ENCODE assay signal across 16 mouse cellular contexts in genomic region chr19:28495926-28496325, GRCm38 (mm10).
"Had no signal": no experiment of that assay in that cellular context is flagged by ENCODE, and none has a peak within 500 bp of the region (broad histone marks: within the 10 kb centered on the region; RNA-seq: fewer than 3 reads in every experiment).

No protein-coding gene starts in this region.

- H3K4me1 ChIP-seq: limb, embryonic 12.5 days; liver, embryonic 13.5 days; lung, embryonic 15.5 days; megakaryocyte, embryonic 14.5 days; midbrain, embryonic 12.5 days had no signal

- H3K36me3 ChIP-seq: limb, embryonic 12.5 days; liver, embryonic 13.5 days; lung, embryonic 15.5 days; midbrain, embryonic 12.5 days had no signal

- H3K4me2 ChIP-seq: limb, embryonic 12.5 days; liver, embryonic 13.5 days; lung, embryonic 15.5 days; midbrain, embryonic 12.5 days had no signal

- H3K27ac ChIP-seq: left cerebral cortex, adult 2 months; limb, embryonic 12.5 days; liver, embryonic 13.5 days; lung, embryonic 15.5 days; macrophage; midbrain, embryonic 12.5 days; stomach, postnatal 0 days had no signal

- H3K27me3 ChIP-seq: limb, embryonic 12.5 days; liver, embryonic 13.5 days; lung, embryonic 15.5 days; megakaryocyte, embryonic 14.5 days; midbrain, embryonic 12.5 days had no signal

- ATAC-seq: liver, postnatal 0 days had no signal

- DNase-seq: kidney, adult 18-20 months; kidney, postnatal 10 days; kidney, postnatal 4 days; liver; liver, embryonic 13.5 days; liver, postnatal 0 days; lung, postnatal 14 days; thymus, adult 18-20 months; thymus, postnatal 14 days had no signal

- H3K4me3 ChIP-seq: left cerebral cortex, adult 2 months; limb, embryonic 12.5 days; liver, embryonic 13.5 days; lung, embryonic 15.5 days; megakaryocyte, embryonic 14.5 days; midbrain, embryonic 12.5 days had no signal

- H3K9me3 ChIP-seq: limb, embryonic 12.5 days; liver, embryonic 13.5 days; lung, embryonic 15.5 days; midbrain, embryonic 12.5 days had no signal

- H3K9ac ChIP-seq: limb, embryonic 12.5 days; liver, embryonic 13.5 days; liver, postnatal 0 days; lung, embryonic 15.5 days; midbrain, embryonic 12.5 days had no signal
